Mouse (Mus musculus) testis, adult 2 months (tissue): Measurements from ENCODE around the gene Lsmem1.

Experiments used
- CTCF ChIP-seq: fragments of 200-500 bp; IDR thresholded peaks from 2 replicates; pipeline ENCODE4 v1.5.1; 2012; ENCODE audit warnings: low read depth, mild to moderate bottlenecking, inconsistent platforms, low read length, moderate library complexity; ENCODE audit not compliant: control insufficient read depth, insufficient read depth, insufficient replicate concordance
- POLR2A ChIP-seq: fragments of 200-500 bp; IDR thresholded peaks from 2 replicates; pipeline ENCODE4 v1.6.1; 2012; ENCODE audit warnings: low read depth, mild to moderate bottlenecking, inconsistent platforms, low read length, moderate library complexity; ENCODE audit not compliant: control insufficient read depth

DNA sequence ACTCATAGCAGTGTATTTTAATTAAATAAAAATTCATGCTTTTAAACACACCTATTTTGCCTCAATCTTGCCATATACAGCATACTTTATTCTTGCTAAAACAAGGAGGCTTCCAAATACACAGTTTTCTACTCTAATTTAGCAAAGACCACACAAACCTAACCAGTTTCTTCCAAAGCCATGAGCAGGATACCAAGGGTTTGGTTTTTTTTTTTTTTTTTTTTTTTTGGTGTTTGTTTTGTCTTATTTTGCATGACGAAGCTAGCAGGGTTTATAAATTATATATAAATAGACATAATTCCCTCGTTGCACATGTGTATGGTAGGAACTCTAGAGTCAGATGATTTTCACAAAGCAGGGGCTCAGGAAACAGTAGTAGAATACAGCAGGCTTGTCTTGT, 23.1 kb downstream of the Lsmem1 start:
- TF ChIP-seq CTCF (no peak), POLR2A (no peak)
